Mouse (Mus musculus): Measurements from ENCODE around the gene Kansl3. TPM values are rescaled to one million over a fixed set of nuclear protein-coding genes. Genes with fewer than 3 reads are reported as not detected.

Kansl3 gene
- 111 TPM for polyA plus RNA-seq (2017; shearing (Covaris generic))

DNA sequence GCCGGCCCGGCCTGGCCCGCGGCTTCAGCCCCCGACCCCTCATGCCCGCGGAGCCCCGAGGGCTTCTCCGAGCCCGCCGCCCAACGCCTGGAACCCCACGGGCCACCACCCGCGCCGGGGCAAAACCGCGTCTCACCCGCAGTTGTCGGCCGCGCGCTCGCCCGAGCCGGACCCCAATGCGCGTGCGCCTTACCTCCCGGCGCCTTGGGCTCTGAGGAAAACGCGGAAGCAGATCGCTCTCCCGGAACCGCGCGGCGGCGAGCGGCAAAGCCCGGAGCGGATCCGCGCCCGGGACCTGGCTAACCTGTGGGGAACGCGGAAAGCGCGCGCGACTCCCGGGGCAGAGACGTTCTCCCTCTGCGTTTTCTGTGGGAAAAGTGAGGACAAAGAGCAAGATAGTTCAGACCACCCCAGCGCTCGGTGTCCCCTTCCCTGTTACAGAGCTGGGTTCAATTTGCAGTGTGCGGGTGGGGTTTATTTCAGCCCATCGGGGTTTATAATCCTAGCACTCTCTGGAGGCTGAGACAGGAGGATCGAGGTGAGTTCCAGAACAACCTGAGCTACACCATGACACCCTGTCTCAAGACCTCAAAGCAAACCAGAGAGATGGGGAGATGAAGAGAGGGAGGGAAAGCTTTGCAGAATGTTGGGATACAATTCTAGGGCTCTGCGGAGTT lies at the start of gene Kansl3:
Gene Kansl3 (minus strand): TSS at position 213 of the 677 bp plus-strand sequence.

GRCm38 (mm10) chr1:36371934-36372845 lies 3.2 kb upstream of the Kansl3 start, which contains the start of gene Fer1l5:
Gene Fer1l5, plus strand, starts transcription at chr1:36372291.

GRCm38 (mm10) chr1:36307495-36308280 lies 61.3 kb downstream of the Kansl3 start, which contains the start of gene Arid5a:
Gene Arid5a, plus strand, starts transcription at chr1:36307733.

Other genes with a start within 250 kb of the Kansl3 start
- 109 TPM for gene Uggt1, start 124.5 kb downstream of the Kansl3 start, polyA plus RNA-seq (2017; shearing (Covaris generic))
- gene Neurl3, start 94.5 kb downstream of the Kansl3 start, polyA plus RNA-seq (2017; shearing (Covaris generic)): 427 TPM
- gene Arid5a, start 61.4 kb downstream of the Kansl3 start, polyA plus RNA-seq (2017; shearing (Covaris generic)): 719 TPM
- gene Fer1l5, start 3.1 kb upstream of the Kansl3 start, polyA plus RNA-seq (2017; shearing (Covaris generic)): 1.1 TPM
- 33.5 TPM for gene Lman2l, start 76.1 kb upstream of the Kansl3 start, polyA plus RNA-seq (2017; shearing (Covaris generic))
- gene Cnnm4, start 102.4 kb upstream of the Kansl3 start, polyA plus RNA-seq (2017; shearing (Covaris generic)): 5.8 TPM
- 34.6 TPM for gene Cnnm3, start 142.7 kb upstream of the Kansl3 start, polyA plus RNA-seq (2017; shearing (Covaris generic))
- 28.3 TPM for gene Ankrd23, start 167.7 kb upstream of the Kansl3 start, polyA plus RNA-seq (2017; shearing (Covaris generic))
- gene Gm42417, start 170.2 kb upstream of the Kansl3 start, polyA plus RNA-seq (2017; shearing (Covaris generic)): 1.4 TPM
- 30.3 TPM for gene Ankrd39, start 178.3 kb upstream of the Kansl3 start, polyA plus RNA-seq (2017; shearing (Covaris generic))
- 0.15 TPM for gene Sema4c, start 189.2 kb upstream of the Kansl3 start, polyA plus RNA-seq (2017; shearing (Covaris generic))

Data from naive thymus-derived CD4-positive, alpha-beta T cell, adult 5 months (primary cell).